Mouse (Mus musculus): ENCODE measurements around the gene Zfp319. TPM values are rescaled to one million over a fixed set of nuclear protein-coding genes. Genes with fewer than 3 reads are reported as not detected.

The Zfp319 gene
- polyA plus RNA-seq, 1 experiment: 6.2 TPM

DNA sequence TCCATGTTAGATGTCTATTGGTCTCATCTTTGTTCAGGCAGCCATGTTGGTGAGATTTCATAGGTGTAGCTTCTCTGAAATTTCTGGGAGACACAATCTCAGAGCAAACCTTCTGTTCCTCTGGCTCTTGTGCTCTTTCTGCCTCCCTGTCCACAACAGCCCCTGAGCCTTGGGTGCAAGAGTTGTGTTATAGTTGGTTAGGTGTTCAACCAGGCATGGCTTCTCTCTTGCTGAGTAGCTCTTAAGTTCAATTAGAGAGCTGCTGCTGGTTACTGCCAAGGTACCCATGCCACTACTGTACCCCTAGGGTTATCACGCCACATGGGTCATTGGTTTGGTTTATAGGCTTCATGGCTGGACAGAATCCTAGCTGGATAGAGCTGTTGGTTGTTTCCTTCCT lies 16.4 kb downstream of the Zfp319 start:
- TF ChIP-seq POLR2A (IDR thresholded peaks at IDR 0.05; ENCODE audit: low read depth, low read length) (no peak), CTCF (conservative IDR thresholded peaks at IDR 0.05; ENCODE audit: insufficient read depth, insufficient read length, low read depth, low read length) (no peak)
- H3K36me3 ChIP-seq (ENCODE audit: control insufficient read depth, insufficient read depth, low read length): no peaks in the 10 kb centered on the region
- no peak overlapping the region for H3K4me3 ChIP-seq (ENCODE audit: insufficient read depth, low read depth, low read length)
- H3K4me1 ChIP-seq (ENCODE audit: control insufficient read depth, insufficient read depth, low read length): peaks cover 9% of the 10 kb centered on the region; the same call in 1 of the 2 replicates
- H3K27ac ChIP-seq (ENCODE audit: insufficient read depth, low read depth, low read length): peak overlapping the region; percentile 22; the same call in 1 of the 2 replicates
- H3K27me3 ChIP-seq (replicated peaks; ENCODE audit: control insufficient read depth, insufficient read depth, low read length): no peaks in the 10 kb centered on the region
- peak; percentile 58 for DNase-seq
- WGBS: 59% methylated on average over 1 of the region's 1 CpGs

DNA sequence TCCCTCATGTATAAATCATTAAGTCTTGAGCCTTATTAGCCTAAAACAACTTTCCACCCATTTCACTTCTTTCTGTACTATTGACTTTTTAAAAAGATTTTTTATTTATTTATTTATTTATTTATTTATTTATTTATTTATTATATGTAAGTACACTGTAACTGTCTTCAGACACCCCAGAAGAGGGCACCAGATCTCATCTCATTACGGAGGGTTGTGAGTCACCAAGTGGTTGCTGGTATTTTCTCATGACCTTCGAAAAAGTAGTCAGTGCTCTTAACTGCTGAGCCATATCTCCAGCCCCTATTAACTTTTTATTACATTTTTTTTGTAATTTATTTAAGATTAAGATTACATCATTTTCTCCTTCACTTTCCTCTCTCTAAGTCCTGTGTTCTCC lies 17.0 kb downstream of the Zfp319 start:
- no peak overlapping the region for H3K4me3 ChIP-seq (ENCODE audit: insufficient read depth, low read depth, low read length)
- no peak for DNase-seq
- no peak overlapping the region for H3K27ac ChIP-seq (ENCODE audit: insufficient read depth, low read depth, low read length)
- H3K4me1 ChIP-seq (ENCODE audit: control insufficient read depth, insufficient read depth, low read length): peaks cover 5% of the 10 kb centered on the region; the same call in 1 of the 2 replicates
- H3K27me3 ChIP-seq (replicated peaks; ENCODE audit: control insufficient read depth, insufficient read depth, low read length): no peaks in the 10 kb centered on the region
- TF ChIP-seq CTCF (conservative IDR thresholded peaks at IDR 0.05; ENCODE audit: insufficient read depth, insufficient read length, low read depth, low read length) (no peak), POLR2A (IDR thresholded peaks at IDR 0.05; ENCODE audit: low read depth, low read length) (no peak)
- H3K36me3 ChIP-seq (ENCODE audit: control insufficient read depth, insufficient read depth, low read length): no peaks in the 10 kb centered on the region
- WGBS: 52% methylated on average over 2 of the region's 2 CpGs

- Histone ChIP-seq H3K4me1 (ENCODE audit: control insufficient read depth, insufficient read depth, low read length) (peaks cover 5% of the 10 kb centered on the region; the same call in 1 of the 2 replicates), H3K4me3 (ENCODE audit: insufficient read depth, low read depth, low read length) (no peak overlapping the region), H3K27me3 (replicated peaks; ENCODE audit: control insufficient read depth, insufficient read depth, low read length) (no peaks in the 10 kb centered on the region), H3K27ac (ENCODE audit: insufficient read depth, low read depth, low read length) (no peak overlapping the region), H3K36me3 (ENCODE audit: control insufficient read depth, insufficient read depth, low read length) (no peaks in the 10 kb centered on the region)
- TF ChIP-seq CTCF (conservative IDR thresholded peaks at IDR 0.05; ENCODE audit: insufficient read depth, insufficient read length, low read depth, low read length) (no peak), POLR2A (IDR thresholded peaks at IDR 0.05; ENCODE audit: low read depth, low read length) (no peak)
- 85% methylated on average over 6 of the region's 6 CpGs for WGBS
- DNase-seq: no peak
Measured at GRCm38 (mm10) chr8:95313857-95314256, 17.9 kb downstream of the Zfp319 start.

GRCm38 (mm10) chr8:95312836-95313235 lies 18.9 kb downstream of the Zfp319 start:
- Histone ChIP-seq H3K4me1 (ENCODE audit: control insufficient read depth, insufficient read depth, low read length) (peaks cover 5% of the 10 kb centered on the region; the same call in 1 of the 2 replicates), H3K27me3 (replicated peaks; ENCODE audit: control insufficient read depth, insufficient read depth, low read length) (no peaks in the 10 kb centered on the region), H3K36me3 (ENCODE audit: control insufficient read depth, insufficient read depth, low read length) (no peaks in the 10 kb centered on the region), H3K27ac (ENCODE audit: insufficient read depth, low read depth, low read length) (no peak overlapping the region), H3K4me3 (ENCODE audit: insufficient read depth, low read depth, low read length) (no peak overlapping the region)
- peak; percentile 38 for TF ChIP-seq CTCF (conservative IDR thresholded peaks at IDR 0.05; ENCODE audit: insufficient read depth, insufficient read length, low read depth, low read length)
- TF ChIP-seq POLR2A (IDR thresholded peaks at IDR 0.05; ENCODE audit: low read depth, low read length): no peak
- no peak for DNase-seq
- 68% methylated on average over 18 of the region's 18 CpGs for WGBS

DNA sequence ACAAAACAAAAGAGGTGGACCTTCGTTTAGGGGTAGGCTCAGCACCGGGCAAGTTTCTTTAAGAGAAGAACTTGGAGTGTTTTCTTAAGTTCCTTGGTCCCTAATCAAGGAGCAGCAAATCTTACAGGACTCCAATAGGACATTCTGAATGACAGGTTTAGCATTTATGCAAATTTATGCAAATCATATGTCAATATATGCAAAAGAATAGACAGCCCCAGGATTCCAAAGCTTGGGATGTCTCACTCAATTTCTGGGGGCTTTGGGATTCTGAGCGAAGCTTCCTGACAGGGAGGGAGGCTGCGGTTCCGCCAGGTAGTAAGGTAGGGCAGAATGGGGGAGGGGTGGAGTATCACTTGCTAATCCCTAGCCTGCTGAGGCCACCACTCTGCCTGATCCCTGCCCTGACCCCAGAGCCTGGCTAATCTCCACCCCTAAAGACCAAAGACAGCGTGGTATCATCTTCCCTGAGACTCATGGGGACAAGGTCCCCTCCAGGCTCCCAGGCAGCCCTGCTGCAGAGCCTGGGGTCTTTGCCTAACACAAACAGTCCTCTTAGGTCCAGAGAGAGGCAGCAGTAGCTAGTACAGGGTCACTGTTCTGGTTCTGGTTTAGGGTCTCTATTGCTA lies 21.3 kb downstream of the Zfp319 start, which contains the start of gene Tepp:
Gene Tepp (plus strand): TSS at position 225 of the 629 bp plus-strand sequence.
- WGBS: 80% methylated on average over 6 of the region's 6 CpGs

DNA sequence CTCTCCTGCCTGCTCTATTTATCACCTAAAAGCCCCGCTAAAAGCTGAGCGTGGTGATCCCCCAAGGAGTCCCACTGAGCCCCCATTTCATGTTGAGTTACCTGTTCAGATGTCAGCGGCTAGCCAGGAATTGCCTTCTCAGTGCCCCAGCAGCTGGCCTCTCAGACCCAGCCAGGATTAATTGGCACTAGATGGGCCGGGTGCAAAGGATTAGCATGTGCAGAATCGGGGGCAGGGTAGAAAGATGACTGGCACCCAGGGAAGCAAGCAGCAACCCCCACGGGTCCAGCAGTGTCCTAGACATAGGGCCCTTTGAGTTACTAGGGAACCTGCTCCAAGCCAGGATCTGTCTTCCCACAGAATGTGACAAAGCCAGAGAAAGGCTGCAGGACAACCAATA lies 25.3 kb downstream of the Zfp319 start, which contains the start of gene Cngb1:
Gene Cngb1 (minus strand): TSS at position 155 of the 400 bp plus-strand sequence.
- no peak within 1 kb of the TSS for H3K4me3 ChIP-seq (ENCODE audit: insufficient read depth, low read depth, low read length)
- no peaks in the 10 kb centered on the region for H3K4me1 ChIP-seq (ENCODE audit: control insufficient read depth, insufficient read depth, low read length)
- no peaks in the 10 kb centered on the region for H3K27me3 ChIP-seq (replicated peaks; ENCODE audit: control insufficient read depth, insufficient read depth, low read length)
- TF ChIP-seq POLR2A (IDR thresholded peaks at IDR 0.05; ENCODE audit: low read depth, low read length) (no peak), CTCF (conservative IDR thresholded peaks at IDR 0.05; ENCODE audit: insufficient read depth, insufficient read length, low read depth, low read length) (no peak)
- DNase-seq: no peak
- H3K36me3 ChIP-seq (ENCODE audit: control insufficient read depth, insufficient read depth, low read length): no peaks in the 10 kb centered on the region
- H3K27ac ChIP-seq (ENCODE audit: insufficient read depth, low read depth, low read length): no peak within 1 kb of the TSS
- 67% methylated on average over 6 of the region's 6 CpGs for WGBS

More for the DNA sequence above, 21.3 kb downstream of the Zfp319 start, which contains the start of gene Tepp:
- Histone ChIP-seq H3K4me3 (ENCODE audit: insufficient read depth, low read depth, low read length) (no peak within 1 kb of the TSS), H3K36me3 (ENCODE audit: control insufficient read depth, insufficient read depth, low read length) (no peaks in the 10 kb centered on the region), H3K27ac (ENCODE audit: insufficient read depth, low read depth, low read length) (no peak within 1 kb of the TSS), H3K4me1 (ENCODE audit: control insufficient read depth, insufficient read depth, low read length) (peaks cover 4% of the 10 kb centered on the region; the same call in 1 of the 2 replicates), H3K27me3 (replicated peaks; ENCODE audit: control insufficient read depth, insufficient read depth, low read length) (no peaks in the 10 kb centered on the region)
- TF ChIP-seq CTCF (conservative IDR thresholded peaks at IDR 0.05; ENCODE audit: insufficient read depth, insufficient read length, low read depth, low read length): no peak
- TF ChIP-seq POLR2A (IDR thresholded peaks at IDR 0.05; ENCODE audit: low read depth, low read length): no peak
- DNase-seq: no peak

GRCm38 (mm10) chr8:95305526-95305925 lies 26.2 kb downstream of the Zfp319 start:
- H3K36me3 ChIP-seq (ENCODE audit: control insufficient read depth, insufficient read depth, low read length): no peaks in the 10 kb centered on the region
- no peak overlapping the region for H3K27ac ChIP-seq (ENCODE audit: insufficient read depth, low read depth, low read length)
- no peak for DNase-seq
- no peaks in the 10 kb centered on the region for H3K4me1 ChIP-seq (ENCODE audit: control insufficient read depth, insufficient read depth, low read length)
- TF ChIP-seq POLR2A (IDR thresholded peaks at IDR 0.05; ENCODE audit: low read depth, low read length): no peak
- TF ChIP-seq CTCF (conservative IDR thresholded peaks at IDR 0.05; ENCODE audit: insufficient read depth, insufficient read length, low read depth, low read length): no peak
- WGBS: 75% methylated on average over 4 of the region's 4 CpGs
- no peaks in the 10 kb centered on the region for H3K27me3 ChIP-seq (replicated peaks; ENCODE audit: control insufficient read depth, insufficient read depth, low read length)
- no peak overlapping the region for H3K4me3 ChIP-seq (ENCODE audit: insufficient read depth, low read depth, low read length)
